In genomic region chr2:83332770-83333157, GRCm38 (mm10) we compare ENCODE assay signal across 8 mouse cellular contexts.
DNase-seq lines count a peak whose midpoint lies in the region; ATAC-seq and TF ChIP-seq lines count a peak whose summit lies in the region.
"Had no signal": no experiment of that assay in that cellular context is flagged by ENCODE, and none has a peak within 500 bp of the region (broad histone marks: within the 10 kb centered on the region; RNA-seq: fewer than 3 reads in every experiment).

No protein-coding gene starts in this region.

- H3K4me2 ChIP-seq in midbrain, embryonic 15.5 days = no peak overlapping the region

- no peaks in the 10 kb centered on the region for H3K4me1 ChIP-seq in midbrain, embryonic 15.5 days

- H3K9ac ChIP-seq in midbrain, embryonic 15.5 days = no peak overlapping the region

- peak; percentile 83 for TF ChIP-seq CTCF in layer of hippocampus, adult 2 months (conservative IDR thresholded peaks at IDR 0.05)

- peak; percentile 82 for ATAC-seq in midbrain, embryonic 15.5 days (replicated peaks)

- no peaks in the 10 kb centered on the region for H3K36me3 ChIP-seq in midbrain, embryonic 15.5 days (replicated peaks)

- no peak overlapping the region for H3K27ac ChIP-seq in layer of hippocampus, adult 2 months
- no peak overlapping the region for H3K27ac ChIP-seq in midbrain, embryonic 15.5 days

- no peaks in the 10 kb centered on the region for H3K27me3 ChIP-seq in midbrain, embryonic 15.5 days (replicated peaks)

- no peaks in the 10 kb centered on the region for H3K9me3 ChIP-seq in midbrain, embryonic 15.5 days

- peak; percentile 14 to 16 for DNase-seq in layer of hippocampus, adult 2 months (ENCODE audit: low spot score in 2 of 2)
- DNase-seq in layer of hippocampus, postnatal 25 days (ENCODE audit: extremely low spot score in 1 of 2, low spot score in 1 of 2) = no peak
- DNase-seq in MN1 (ENCODE audit: low spot score) = peak; percentile 9
- DNase-seq in c-Kit-positive CD71-negative TER-119-negative erythroid progenitor cells, embryonic 14.5 days (ENCODE audit: low read depth) = peak; percentile 5
- DNase-seq in spleen, postnatal 10 days (ENCODE audit: low spot score in 2 of 2) = no peak
- no peak for DNase-seq in thymus, postnatal 36 days
- DNase-seq: heart, adult 18-20 months had no signal

- no peak overlapping the region for H3K4me3 ChIP-seq in layer of hippocampus, adult 2 months
- no peak overlapping the region for H3K4me3 ChIP-seq in midbrain, embryonic 15.5 days

- 35% methylated on average over 5 of the region's 5 CpGs for WGBS in midbrain, embryonic 15.5 days

Comparison
In these comparisons a context has a peak if more than half of its experiments do, and no peak if none do; other contexts are left out.
1. DNase-seq: peak in layer of hippocampus, adult 2 months (2 of 2), MN1 (single experiment) and c-Kit-positive CD71-negative TER-119-negative erythroid progenitor cells, embryonic 14.5 days (single experiment); none in layer of hippocampus, postnatal 25 days (0 of 2), spleen, postnatal 10 days (0 of 2) and thymus, postnatal 36 days (0 of 2).